Mouse (Mus musculus) megakaryocyte-erythroid progenitor cell, adult 5-6 weeks (primary cell): ENCODE data around the gene Gm13539. TPM values are rescaled to one million over a fixed set of nuclear protein-coding genes. Genes with fewer than 3 reads are reported as not detected.
"Not testable (repeated sequence)": the region's sequence is repeated elsewhere in the genome, so short reads cannot be mapped to it uniquely, and the experiment has no call there.

ENCODE experiments used
- ATAC-seq: replicated peaks from 2 replicates; pipeline ENCODE4 v1.8.0; 2016; ENCODE audit warnings: mild to moderate bottlenecking, inconsistent platforms; ENCODE audit not compliant: severe bottlenecking, poor library complexity, low FRiP score, low TSS enrichment
- total RNA-seq, 2 experiments: library from RNA; stranded (forward) in 1 of 2; stranded (reverse) in 1 of 2; fragments of 200-1000, 215-1000 nt in 1 of 2; fragments of >200 nt in 1 of 2; fragmentation: Nextera tagmentation in 1 of 2; gene quantifications; 2 replicates each; pipeline ENCODE4 v1.2.3; 2014 to 2017

Gm13539 gene
- total RNA-seq (2014; fragmentation: Nextera tagmentation) (not detected in 2 replicates), total RNA-seq (2017) (not detected in 2 replicates)

DNA sequence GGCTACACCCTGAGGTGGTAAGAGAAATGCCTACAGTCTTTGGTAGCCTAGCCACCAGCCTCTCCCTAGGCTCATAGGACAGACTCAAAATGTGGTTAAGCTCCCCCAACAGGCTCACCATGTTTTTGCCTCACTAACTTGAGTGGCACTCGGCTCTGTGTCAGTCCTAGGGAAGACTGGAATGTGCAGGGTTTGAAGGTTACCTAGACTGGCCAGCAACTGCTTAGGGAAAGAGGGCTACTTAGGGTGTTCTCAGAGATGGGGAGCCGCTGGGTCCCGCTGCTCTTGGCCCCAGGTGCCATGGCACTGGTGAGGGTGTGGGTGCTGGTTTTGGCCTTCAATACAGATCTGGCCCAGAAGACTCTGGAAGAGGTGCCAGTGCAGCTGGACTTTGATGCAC is at the start of gene Gm13539:
Gene Gm13539 (plus strand): TSS at position 301 of the 400 bp plus-strand sequence.
- no peak for ATAC-seq

DNA sequence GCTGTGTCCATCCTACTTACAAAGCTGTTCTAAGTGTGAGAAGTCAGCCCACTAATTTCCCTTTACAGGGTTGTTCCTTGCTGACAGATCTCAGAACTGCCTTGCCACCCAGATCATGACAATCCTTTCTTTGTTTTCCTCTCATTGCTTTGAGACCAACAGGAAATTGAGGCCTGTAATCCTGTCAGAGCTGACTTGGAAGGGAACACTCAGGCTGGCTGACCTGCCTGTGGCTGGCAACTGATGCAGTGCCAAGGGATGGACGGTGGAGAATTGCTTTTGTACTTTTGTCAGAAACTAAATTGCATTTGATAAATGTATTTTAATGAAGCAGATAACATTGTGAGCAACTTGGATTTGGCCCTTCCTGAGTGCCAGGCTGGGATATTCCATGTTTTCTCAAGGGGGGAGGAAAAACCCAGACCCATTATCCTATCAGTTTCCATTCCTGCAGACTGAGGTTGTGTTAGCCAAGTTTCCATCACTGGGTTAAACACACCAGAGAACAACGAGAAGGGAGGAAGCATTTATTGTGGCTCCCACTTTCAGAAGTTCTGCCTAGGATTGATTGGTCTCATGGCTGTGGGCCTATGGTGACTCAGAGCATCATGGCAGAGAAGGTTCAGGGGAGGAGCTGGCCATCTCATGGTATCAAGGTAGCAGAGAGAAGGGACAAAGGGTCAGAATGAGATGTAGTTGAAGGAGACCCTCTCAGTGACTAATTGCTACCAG is 48.7 kb upstream of the Gm13539 start:
- ATAC-seq: no peak

DNA sequence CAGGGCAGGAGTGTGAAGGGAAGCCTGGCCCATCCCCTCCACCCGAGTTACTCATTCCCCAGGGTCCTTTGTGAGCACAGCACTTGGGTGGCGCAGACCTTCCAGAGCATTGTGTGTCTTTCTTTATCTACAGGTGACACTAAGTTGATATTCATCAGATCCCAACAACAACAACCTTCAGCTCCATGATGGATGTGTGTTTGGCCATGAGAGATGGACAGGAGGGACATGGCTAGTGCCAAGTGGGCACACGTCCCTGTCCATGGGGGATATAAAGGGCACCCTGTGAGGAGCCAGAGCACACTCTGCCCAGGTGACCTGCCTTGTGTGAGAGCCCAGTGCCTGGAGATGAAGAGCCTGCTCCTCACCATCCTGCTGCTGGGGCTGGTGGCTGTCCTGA is 45.3 kb upstream of the Gm13539 start, which contains the start of gene Obp2b:
Gene Obp2b (plus strand): TSS at position 301 of the 400 bp plus-strand sequence.
- ATAC-seq: not testable (repeated sequence)

DNA sequence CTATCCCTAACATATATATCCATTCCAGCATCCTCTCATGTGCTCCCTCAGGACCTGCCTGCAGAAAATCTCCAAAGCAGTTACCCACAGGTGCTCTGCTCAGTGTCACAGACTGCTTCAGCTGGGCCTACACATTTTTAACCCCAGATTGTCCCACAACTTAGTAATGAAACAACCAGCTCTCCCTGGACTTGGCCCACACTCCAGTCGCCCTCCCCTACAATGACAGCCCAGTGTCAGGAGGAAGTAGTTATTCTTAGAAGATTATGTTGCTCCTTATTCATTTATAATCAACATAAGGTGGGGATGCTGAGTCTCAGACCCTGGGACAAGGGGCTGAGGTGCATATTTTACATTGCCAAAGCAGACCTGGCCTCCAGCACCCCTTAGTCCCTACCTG is 40.4 kb upstream of the Gm13539 start:
- peak; percentile 78 for ATAC-seq

DNA sequence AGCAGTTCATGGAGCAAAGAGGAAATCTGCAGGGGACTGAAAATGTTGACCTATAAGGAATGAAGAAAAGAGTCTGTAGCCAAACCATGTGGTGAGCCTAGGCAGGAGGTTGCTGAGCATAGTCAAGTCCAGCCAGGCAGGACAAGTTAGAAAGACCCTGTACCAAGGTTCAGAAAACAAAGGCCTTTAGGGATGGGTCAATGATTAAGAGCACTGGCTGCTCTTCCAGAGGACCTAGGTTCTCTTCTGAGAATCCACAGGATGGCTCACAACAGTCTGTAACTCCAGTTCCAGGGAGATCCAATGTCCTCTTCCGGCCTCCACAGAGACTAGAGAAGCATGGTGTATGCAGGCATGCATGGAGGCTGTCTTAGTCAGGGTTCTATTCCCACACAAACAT is 27.9 kb upstream of the Gm13539 start:
- ATAC-seq: no peak

DNA sequence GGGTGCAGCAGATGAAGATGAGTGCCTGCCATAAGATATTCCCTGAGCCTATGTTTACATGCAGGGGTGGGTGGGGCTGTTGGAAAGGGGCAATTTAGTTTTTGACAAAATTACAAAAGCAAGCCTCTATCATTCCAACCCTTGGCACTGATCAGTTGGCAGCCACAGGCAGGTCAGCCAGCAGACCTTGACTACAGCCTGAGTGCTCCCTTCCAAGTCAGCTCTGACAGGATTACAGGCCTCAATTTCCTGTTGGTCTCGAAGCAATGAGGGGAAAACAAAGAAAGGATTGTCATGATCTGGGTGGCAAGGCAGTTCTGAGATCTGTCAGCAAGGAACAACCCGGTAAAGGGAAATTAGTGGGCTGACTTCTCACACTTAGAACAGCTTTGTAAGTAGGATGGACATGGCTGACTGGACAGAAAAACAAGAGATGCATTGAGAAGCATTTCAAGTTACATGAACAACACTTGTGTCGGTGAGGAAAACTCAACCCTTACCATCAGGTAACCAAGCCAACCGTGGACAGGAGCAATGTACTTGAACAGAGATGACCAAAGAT is 23.9 kb upstream of the Gm13539 start:
- no peak for ATAC-seq

DNA sequence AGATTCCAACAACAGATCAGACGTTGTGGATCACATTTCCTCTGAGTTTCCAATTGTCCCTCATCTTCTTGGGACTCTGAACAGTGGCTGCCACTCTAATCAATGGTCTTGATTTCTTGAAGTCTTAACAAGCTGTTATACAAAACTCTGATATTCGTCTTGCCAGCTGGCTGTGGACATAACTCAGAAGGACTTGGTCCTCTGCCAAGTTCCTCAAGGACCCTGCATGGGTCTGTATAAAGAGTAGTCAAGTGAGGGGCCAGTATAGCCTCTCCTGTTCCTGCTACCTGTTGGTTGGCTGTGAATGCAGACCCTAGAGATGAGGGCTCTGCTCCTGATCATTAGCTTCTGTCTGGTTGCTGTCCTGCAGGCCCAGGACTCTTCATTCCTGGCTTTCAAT is 16.8 kb upstream of the Gm13539 start, which contains the start of gene Lcn3:
Gene Lcn3 (plus strand): TSS at position 301 of the 400 bp plus-strand sequence.
- no peak for ATAC-seq

DNA sequence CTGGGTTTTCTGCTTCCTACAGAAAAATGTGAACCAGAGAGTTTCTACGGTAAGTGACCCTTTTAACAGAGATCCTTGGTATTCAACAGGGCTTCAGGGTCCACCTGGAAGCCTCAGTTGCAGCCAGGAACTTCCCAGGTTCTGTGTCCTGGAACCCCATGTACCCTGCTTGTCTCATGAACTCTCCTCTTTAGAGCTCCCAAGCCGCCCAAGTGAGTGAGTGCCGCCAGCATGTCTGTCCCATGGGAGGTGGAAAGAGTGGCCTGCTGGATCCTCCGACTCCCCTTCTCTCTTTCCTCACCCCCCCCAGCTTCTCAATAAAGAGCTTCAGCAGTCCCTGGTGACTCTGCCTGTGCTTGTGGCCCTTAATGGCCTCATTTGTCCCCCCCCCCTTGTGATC is 14.3 kb upstream of the Gm13539 start:
- no peak for ATAC-seq

DNA sequence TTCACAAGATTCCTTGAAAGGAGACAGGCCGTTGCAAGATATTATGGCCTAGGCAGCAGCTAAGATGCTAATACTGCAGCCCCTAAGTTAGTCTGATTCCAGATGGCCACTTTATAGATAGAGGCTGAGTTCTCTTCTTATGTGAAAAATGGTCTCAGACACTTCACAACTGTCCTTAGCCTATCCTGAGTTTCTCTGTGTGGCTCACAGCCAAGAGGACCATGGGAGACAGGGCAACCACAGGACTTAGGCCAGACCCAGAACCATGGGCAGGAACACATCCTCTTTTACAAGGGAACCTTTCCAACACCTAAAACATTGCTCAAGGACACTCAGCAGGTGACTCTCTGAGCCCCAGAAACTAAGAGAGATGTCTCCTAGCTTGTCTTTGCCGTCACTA is 8.6 kb upstream of the Gm13539 start:
- no peak for ATAC-seq

DNA sequence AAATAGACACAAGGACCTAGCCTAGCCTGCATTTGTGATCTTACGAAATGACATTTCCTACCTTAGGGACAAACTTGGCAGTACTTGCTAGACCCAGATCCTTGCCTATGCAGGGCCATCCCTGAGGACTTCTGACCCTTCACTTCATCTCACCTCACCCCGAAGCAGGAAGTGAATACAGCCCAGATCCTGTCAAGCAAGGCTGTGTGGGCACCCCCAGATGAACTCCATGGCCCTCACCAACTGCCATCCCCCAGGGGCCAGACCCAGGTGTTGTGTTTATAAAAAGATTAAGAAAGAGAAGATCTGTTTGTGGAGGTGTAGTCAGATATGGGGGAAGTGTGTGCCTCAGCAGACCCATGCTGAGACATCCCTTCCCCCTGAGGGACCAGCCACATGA is 7.4 kb upstream of the Gm13539 start:
- ATAC-seq: no peak

DNA sequence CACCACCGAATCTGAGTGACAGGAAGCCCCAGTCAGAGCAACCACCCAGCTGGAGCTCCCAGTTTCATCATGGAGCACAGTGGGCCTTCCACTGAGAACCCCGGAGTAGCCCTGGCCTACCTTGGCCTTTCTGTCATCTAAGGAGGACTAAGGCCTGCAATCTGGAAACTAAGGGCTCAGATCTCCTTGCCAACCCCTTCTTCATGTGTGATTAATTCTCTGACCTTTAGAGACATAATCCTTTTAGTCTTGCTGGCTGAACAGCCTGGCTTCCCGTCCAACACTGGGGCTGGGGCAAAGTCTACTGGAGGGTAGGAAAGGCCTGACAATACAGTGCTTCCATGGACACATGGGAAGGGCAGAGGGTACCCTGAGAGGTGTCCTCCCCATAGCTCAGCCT is 6.1 kb upstream of the Gm13539 start:
- no peak for ATAC-seq

DNA sequence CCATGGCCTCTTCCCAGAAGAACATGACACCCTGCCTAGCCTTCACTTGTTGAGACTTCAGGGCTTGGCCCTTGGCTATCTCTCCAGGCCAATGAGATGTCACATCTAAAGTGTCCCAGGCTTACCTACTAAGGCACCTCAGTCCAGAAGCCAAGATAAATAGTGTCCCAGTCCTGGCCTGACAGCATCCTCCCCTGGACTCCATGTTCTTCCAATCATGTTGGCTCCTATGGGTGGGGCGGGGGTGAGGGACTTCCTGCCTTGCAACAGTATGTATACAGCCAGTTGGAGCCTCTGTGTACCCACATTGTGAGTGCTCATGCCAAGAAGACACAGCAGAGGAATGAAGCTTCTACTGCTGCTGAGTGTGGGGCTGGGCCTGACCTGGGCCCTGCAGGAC is 5.3 kb upstream of the Gm13539 start, which contains the start of gene Lcn11:
Gene Lcn11 (plus strand): TSS at position 301 of the 400 bp plus-strand sequence.
- ATAC-seq: no peak

DNA sequence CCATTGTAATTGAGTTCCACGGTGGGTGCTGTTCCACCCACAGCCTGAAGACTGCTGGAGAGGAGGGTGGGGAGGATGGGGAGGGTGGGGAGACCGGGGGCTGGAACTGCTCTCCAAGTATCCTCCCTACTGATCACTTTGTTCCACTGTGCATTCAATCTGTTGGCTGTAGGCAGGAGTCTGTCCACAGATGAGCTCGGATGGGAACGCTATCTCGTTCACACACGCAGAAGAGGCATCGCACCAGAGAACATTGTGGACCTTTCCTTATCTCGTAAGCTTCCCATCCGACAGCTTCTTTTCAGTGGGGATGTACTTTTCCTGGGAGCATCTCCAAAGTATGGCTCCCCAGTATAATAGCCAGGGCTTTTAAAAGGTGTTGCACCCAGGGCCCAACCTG is 3.0 kb upstream of the Gm13539 start:
- no peak for ATAC-seq

DNA sequence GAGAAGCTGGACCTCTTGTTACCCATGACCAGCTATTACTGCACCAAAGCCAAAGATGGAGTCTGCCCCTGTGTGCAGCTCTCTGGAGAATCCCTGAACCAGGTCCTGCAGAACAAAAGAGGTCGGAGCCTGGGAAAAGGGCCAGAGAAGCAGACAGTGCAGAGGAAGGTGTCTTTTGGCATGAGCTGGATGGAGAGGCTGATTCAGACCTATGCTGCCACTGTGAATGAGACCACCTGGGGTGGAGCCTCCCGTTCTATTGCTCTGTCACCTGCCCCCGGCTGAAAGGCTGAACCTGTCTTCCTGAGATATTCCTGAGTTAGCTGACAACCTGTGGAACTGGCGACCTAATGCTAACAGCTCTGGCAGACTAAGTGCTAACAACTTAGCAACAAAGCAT is 1.1 kb upstream of the Gm13539 start:
- ATAC-seq: no peak

DNA sequence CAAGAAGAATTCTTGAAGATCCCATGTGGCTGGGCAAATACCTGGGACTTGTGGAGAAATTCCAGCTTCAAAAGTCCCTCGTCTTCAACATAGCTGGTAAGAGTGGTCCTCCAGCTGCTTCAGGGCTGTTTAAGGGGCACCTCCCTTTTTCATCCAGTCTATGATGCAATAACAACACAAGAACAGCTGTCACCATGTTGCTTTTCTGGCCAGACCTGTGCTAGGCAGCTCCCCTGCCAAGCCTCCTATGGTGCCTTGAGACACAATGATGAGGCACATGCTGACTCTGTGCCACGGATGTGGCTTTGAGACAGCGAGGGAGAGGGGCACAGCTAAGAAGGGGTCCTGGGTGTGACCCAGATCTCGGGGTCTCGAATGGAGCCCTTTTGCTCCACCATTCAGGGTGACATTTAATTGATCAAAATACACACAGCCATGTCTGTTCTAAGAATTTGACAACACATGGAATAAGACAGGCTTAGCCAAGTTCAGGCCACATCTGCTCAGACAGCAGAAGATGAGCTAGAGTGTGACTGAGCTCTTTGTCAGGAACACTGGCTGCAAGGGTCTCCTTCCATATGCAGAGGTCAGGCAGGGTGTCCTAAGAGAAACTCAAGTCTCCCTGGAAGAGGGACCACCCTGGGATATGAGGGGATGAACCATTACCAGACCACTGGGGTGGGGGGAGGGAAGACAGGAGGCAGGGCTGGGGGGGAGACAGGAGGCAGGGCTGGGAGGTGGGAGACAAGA is 3.7 kb downstream of the Gm13539 start:
- no peak for ATAC-seq

DNA sequence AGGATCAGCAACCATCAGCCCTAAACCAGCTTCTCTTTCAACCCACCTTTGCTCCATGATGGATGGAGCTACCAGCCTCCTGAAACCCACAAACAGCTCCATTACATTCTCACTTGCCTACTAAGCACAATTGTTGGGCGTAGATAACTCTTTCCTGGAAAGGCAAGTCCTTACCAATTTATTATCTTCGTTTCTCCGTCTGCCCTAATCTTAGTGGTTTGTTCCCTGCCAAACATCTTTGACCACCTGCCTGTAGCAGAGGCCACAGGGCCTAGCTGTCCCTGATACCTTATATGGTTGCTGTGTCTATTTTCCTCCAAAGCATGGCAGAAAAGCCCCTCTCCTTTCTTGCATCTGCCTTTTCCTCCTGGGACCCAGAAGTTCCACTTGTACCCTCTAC is 7.0 kb downstream of the Gm13539 start:
- ATAC-seq: no peak

DNA sequence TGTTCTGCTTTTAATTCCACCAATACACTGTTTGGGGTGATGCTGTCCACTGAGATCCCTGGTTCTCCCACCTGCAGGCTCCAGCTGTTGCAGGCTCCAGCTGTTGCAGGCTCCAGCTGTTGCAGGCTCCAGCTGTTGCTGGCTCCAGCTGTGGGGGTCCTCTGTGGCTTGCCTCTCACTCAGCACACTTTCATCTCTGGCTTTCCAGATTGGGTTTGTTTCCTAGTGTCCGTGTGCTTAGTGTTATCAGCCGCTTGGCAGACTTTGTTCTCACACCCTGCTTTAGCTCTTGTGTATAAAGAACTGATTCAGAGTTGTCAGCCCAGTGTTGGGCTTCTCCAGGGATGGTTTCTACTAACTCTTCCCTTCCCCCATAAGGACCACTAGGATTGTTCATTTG is 15.6 kb downstream of the Gm13539 start:
- ATAC-seq: no peak

DNA sequence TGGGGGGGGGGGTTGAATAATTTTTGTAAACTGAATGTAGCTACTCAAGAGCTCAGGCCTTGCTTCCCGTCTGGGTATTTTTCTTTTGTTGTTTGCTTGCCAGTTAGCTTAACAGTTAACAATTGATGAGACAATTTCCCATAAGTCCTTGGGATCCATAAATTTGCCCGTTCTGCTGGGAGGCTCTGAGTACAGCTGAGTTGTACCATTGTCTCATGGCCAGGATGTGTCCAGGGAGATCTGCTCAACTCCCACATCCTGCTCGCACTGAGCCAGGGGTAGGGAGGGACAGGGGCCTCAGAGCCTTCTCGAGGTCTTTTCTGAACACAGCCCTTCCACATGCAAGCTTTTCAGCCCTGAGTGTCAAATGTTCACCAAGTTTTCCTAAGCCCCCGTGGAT is 16.0 kb downstream of the Gm13539 start:
- ATAC-seq: no peak

DNA sequence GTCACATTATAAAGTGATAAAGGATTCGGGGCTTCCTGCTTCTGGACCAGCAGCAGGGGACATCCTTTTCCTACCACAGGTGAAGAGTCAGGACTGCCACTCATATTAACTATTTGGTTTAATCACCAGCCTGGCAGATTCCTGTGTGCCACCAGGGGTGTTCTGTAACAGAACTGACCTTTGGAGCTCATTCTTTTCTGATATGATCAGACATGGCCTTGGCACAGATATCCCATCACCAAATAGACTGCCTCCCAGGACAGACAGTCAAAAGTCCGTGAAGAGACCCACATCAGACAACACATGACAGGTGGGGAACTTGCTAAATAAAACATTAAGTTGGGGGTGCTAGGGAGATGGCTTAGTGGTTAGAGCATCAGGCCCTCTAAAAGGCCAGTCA is 29.7 kb downstream of the Gm13539 start:
- no peak for ATAC-seq

DNA sequence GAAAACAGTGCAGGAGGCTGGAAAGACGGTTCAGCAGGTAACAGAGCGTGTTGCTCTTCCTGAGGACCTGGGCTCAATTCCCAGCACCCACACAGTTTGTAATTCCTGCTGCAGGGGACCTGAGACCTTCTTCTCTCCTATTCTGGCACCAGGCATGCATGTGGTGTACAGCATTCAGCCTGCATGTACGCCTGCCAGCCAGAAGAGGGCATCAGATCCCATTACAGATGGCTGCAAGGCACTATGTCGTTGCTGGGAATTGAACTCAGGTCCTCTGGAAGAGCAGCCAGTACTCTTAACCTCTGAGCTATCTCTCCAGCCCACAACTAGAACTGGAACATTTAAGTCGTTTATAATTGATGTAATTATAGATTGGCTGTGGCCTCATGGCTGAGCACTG is 31.3 kb downstream of the Gm13539 start:
- ATAC-seq: no peak
